Mouse (Mus musculus) CH12.LX (cell line): ENCODE measurements around the gene Trpv3. TPM values are rescaled to one million over a fixed set of nuclear protein-coding genes. Genes with fewer than 3 reads are reported as not detected.

Source experiments
- DNase-seq: peaks from one replicate; pipeline ENCODE4 v3.0.0-alpha.2; 2013; ENCODE audit errors: extremely low read depth
- H3K27ac ChIP-seq: 2 replicates; pipeline ENCODE4 v1.5.1; 2012; ENCODE audit warnings: low read depth, mild to moderate bottlenecking, control low read depth, moderate library complexity; ENCODE audit not compliant: insufficient read depth
- H3K27me3 ChIP-seq: replicated peaks from 2 replicates; pipeline ENCODE3; 2012; ENCODE audit warnings: inconsistent platforms
- H3K36me3 ChIP-seq, 2 experiments: replicated peaks in 1 of 2; 2 replicates each; pipeline versions ENCODE3 to v1.6.1; 2012; ENCODE audit warnings: inconsistent platforms in 1 of 2, low read length in 1 of 2, mild to moderate bottlenecking in 1 of 2, mixed read lengths in 1 of 2, moderate library complexity in 1 of 2; ENCODE audit not compliant: control insufficient read depth in 1 of 2, insufficient read depth in 1 of 2
- H3K4me1 ChIP-seq, 2 experiments: 2 replicates each; pipeline ENCODE4 v1.6.1; 2012; ENCODE audit warnings: inconsistent platforms in 1 of 2, moderate library complexity in 1 of 2; ENCODE audit not compliant: insufficient read depth in 2 of 2, control insufficient read depth in 1 of 2
- H3K4me2 ChIP-seq: 2 replicates; pipeline ENCODE4 v1.6.1; 2012; ENCODE audit warnings: low read depth, mild to moderate bottlenecking, control low read depth; ENCODE audit not compliant: poor library complexity, insufficient read depth, severe bottlenecking
- H3K4me3 ChIP-seq, 3 experiments: fragments of 150-350 bp in 1 of 3; sonication (generic) in 1 of 3; replicated peaks in 1 of 3; 2 replicates each; pipeline versions ENCODE3 to v1.5.1; 2011 to 2012; ENCODE audit warnings: low read depth in 2 of 3, low read length in 2 of 3, mild to moderate bottlenecking in 2 of 3, moderate library complexity in 2 of 3, control low read depth in 1 of 3, improper control_type of control experiment in 1 of 3, inconsistent platforms in 1 of 3, mixed read lengths in 1 of 3; ENCODE audit not compliant: poor library complexity in 1 of 3
- H3K79me2 ChIP-seq: replicated peaks from 2 replicates; pipeline ENCODE4 v1.6.1; 2012; ENCODE audit warnings: mild to moderate bottlenecking, moderate library complexity; ENCODE audit not compliant: control insufficient read depth, poor library complexity, insufficient read depth, severe bottlenecking; ENCODE audit errors: extremely low read depth
- H3K9ac ChIP-seq: 2 replicates; pipeline ENCODE4 v1.6.1; 2012; ENCODE audit warnings: low read depth, mild to moderate bottlenecking, control low read depth, moderate library complexity; ENCODE audit not compliant: insufficient read depth
- H3K9me3 ChIP-seq: replicated peaks from 2 replicates; pipeline ENCODE3; 2012; ENCODE audit warnings: low read length, inconsistent platforms, mixed read lengths
- BHLHE40 ChIP-seq: IDR thresholded peaks from 2 replicates; pipeline ENCODE4 v1.6.1; 2011; ENCODE audit warnings: mild to moderate bottlenecking, low read depth, low read length, improper control_type of control experiment
- CHD2 ChIP-seq: IDR thresholded peaks from 2 replicates; pipeline ENCODE4 v1.6.1; 2011; ENCODE audit warnings: low read length, improper control_type of control experiment
- EP300 ChIP-seq: IDR thresholded peaks from 2 replicates; pipeline ENCODE4 v1.6.1; 2011; ENCODE audit warnings: low read length, improper control_type of control experiment
- ETS1 ChIP-seq: conservative IDR thresholded peaks from 2 replicates; pipeline ENCODE4 v1.6.1; 2012; ENCODE audit warnings: low read depth, mild to moderate bottlenecking, inconsistent platforms, low read length, improper control_type of control experiment, moderate library complexity
- HCFC1 ChIP-seq: IDR thresholded peaks from 2 replicates; pipeline ENCODE4 v1.6.1; 2012; ENCODE audit warnings: low read depth, mild to moderate bottlenecking, inconsistent platforms, low read length, improper control_type of control experiment
- IRF4 ChIP-seq: IDR thresholded peaks from 2 replicates; pipeline ENCODE4 v1.6.1; 2014; ENCODE audit warnings: low read depth, mild to moderate bottlenecking, inconsistent platforms, low read length, improper control_type of control experiment
- JUND ChIP-seq: conservative IDR thresholded peaks from 2 replicates; pipeline ENCODE4 v1.6.1; 2011; ENCODE audit warnings: low read depth, low read length, improper control_type of control experiment
- KAT2A ChIP-seq: IDR thresholded peaks from 2 replicates; pipeline ENCODE4 v1.6.1; 2012; ENCODE audit warnings: low read length, improper control_type of control experiment, inconsistent platforms; ENCODE audit not compliant: insufficient replicate concordance
- MAFK ChIP-seq: IDR thresholded peaks from 2 replicates; pipeline ENCODE4 v1.6.1; 2011; ENCODE audit warnings: low read length, improper control_type of control experiment; ENCODE audit not compliant: insufficient replicate concordance
- MXI1 ChIP-seq: IDR thresholded peaks from 2 replicates; pipeline ENCODE4 v1.6.1; 2011; ENCODE audit warnings: mild to moderate bottlenecking, low read depth, low read length, improper control_type of control experiment
- MYC ChIP-seq: IDR thresholded peaks from 2 replicates; pipeline ENCODE4 v1.6.1; 2011; ENCODE audit warnings: low read depth, mild to moderate bottlenecking, improper control_type of control experiment, low read length
- NELFE ChIP-seq: IDR thresholded peaks from 2 replicates; pipeline ENCODE4 v1.6.1; 2011; ENCODE audit warnings: low read depth, low read length, improper control_type of control experiment
- NRF1 ChIP-seq: IDR thresholded peaks from 2 replicates; pipeline ENCODE4 v1.6.1; 2014; ENCODE audit warnings: low read depth, mild to moderate bottlenecking, inconsistent platforms, low read length, improper control_type of control experiment, moderate library complexity
- PAX5 ChIP-seq: IDR thresholded peaks from 2 replicates; pipeline ENCODE4 v1.6.1; 2012; ENCODE audit warnings: low read length, inconsistent platforms, mixed read lengths
- POLR2AphosphoS2 ChIP-seq: IDR thresholded peaks from 2 replicates; pipeline ENCODE4 v1.6.1; 2011; ENCODE audit warnings: low read depth, low read length, improper control_type of control experiment
- RAD21 ChIP-seq: IDR thresholded peaks from 2 replicates; pipeline ENCODE4 v1.6.1; 2011; ENCODE audit warnings: low read depth, mild to moderate bottlenecking, low read length, improper control_type of control experiment, moderate library complexity
- SIN3A ChIP-seq: IDR thresholded peaks from 2 replicates; pipeline ENCODE4 v1.6.1; 2012; ENCODE audit warnings: low read length, improper control_type of control experiment, inconsistent platforms
- UBTF ChIP-seq: IDR thresholded peaks from 2 replicates; pipeline ENCODE4 v1.6.1; 2012; ENCODE audit warnings: low read depth, mild to moderate bottlenecking, inconsistent platforms, low read length, improper control_type of control experiment, moderate library complexity
- USF1 ChIP-seq: IDR thresholded peaks from 2 replicates; pipeline ENCODE4 v1.6.1; 2014; ENCODE audit warnings: low read depth, mild to moderate bottlenecking, inconsistent platforms, low read length, improper control_type of control experiment
- ZC3H11A ChIP-seq: IDR thresholded peaks from 2 replicates; pipeline ENCODE4 v1.6.1; 2012; ENCODE audit warnings: low read depth, mild to moderate bottlenecking, inconsistent platforms, low read length, improper control_type of control experiment
- ZKSCAN1 ChIP-seq: IDR thresholded peaks from 2 replicates; pipeline ENCODE4 v1.6.1; 2012; ENCODE audit warnings: low read depth, inconsistent platforms, low read length, improper control_type of control experiment, borderline replicate concordance
- dilution Hi-C: fragments of 300-500 bp; cut with MboI; formaldehyde crosslinking; loops from 2 replicates; pipeline ENCODE4 v1.14.3; 2020; ENCODE audit warnings: low sequenced_read_pairs; ENCODE audit not compliant: extremely low pct_unique_long_range_greater_than_20kb, extremely low pct_ligation_motif_present
- in situ Hi-C: fragments of 300-500 bp; cut with MboI; formaldehyde crosslinking; loops from 3 replicates; pipeline ENCODE4 v1.14.3; 2019; ENCODE audit warnings: low sequenced_read_pairs, low pct_ligation_motif_present, low pct_unique_long_range_greater_than_20kb, mixed read lengths
- polyA plus RNA-seq: library from polyadenylated mRNA; unstranded; fragments of >175 nt; gene quantifications from 2 replicates; pipeline ENCODE4 v1.2.1, GENCODE M21; 2012; ENCODE audit warnings: low read depth; ENCODE audit not compliant: insufficient read length
- total RNA-seq, 2 experiments: library from RNA; depleted of rRNA; stranded (reverse); fragments of 300-350 nt in 1 of 2; fragments of >200 nt in 1 of 2; gene quantifications; 2 replicates each; pipeline ENCODE4 v1.2.3; 2012 to 2014

The Trpv3 gene
- total and polyA plus RNA-seq, 3 experiments = not detected

GRCm38 (mm10) chr11:73274821-73275220 is 7.6 kb downstream of the Trpv3 start:
- Histone ChIP-seq H3K4me2 (no peak overlapping the region), H3K9ac (no peak overlapping the region), H3K4me3 (no peak overlapping the region), H3K27me3 (peaks cover 88% of the 10 kb centered on the region), H3K27ac (no peak overlapping the region), H3K4me1 (peaks cover 3 to 4% of the 10 kb centered on the region in 2 experiments), H3K9me3 (no peaks in the 10 kb centered on the region), H3K79me2 (no peaks in the 10 kb centered on the region), H3K36me3 (no peaks in the 10 kb centered on the region)
- in situ Hi-C loops = loop anchor here (5.0 to 25.0 kb wide), 2 partner anchors 38 to 1087 kb away; partner anchors contain the start of genes Olfr411 and Olfr412
- DNase-seq = no peak
- dilution Hi-C loops = no loop called here
- no peak for TF ChIP-seq JUND
- no peak for TF ChIP-seq IRF4
- no peak for TF ChIP-seq USF1
- no peak for TF ChIP-seq NRF1
- TF ChIP-seq UBTF = no peak
- TF ChIP-seq KAT2A = no peak
- TF ChIP-seq MYC = no peak
- no peak for TF ChIP-seq MAFK
- no peak for TF ChIP-seq MXI1
- no peak for TF ChIP-seq POLR2AphosphoS2
- no peak for TF ChIP-seq ZC3H11A
- TF ChIP-seq ETS1 = no peak
- no peak for TF ChIP-seq RAD21
- no peak for TF ChIP-seq SIN3A
- TF ChIP-seq ZKSCAN1 = no peak
- TF ChIP-seq PAX5 = no peak
- no peak for TF ChIP-seq EP300

- Histone ChIP-seq H3K9me3 (no peaks in the 10 kb centered on the region), H3K79me2 (no peaks in the 10 kb centered on the region), H3K4me3 (no peak overlapping the region), H3K27me3 (peaks cover 88% of the 10 kb centered on the region), H3K4me1 (peaks cover 18 to 37% of the 10 kb centered on the region in 2 experiments), H3K36me3 (no peaks in the 10 kb centered on the region), H3K4me2 (peak overlapping the region; percentile 48), H3K9ac (no peak overlapping the region), H3K27ac (no peak overlapping the region)
- DNase-seq = peak; percentile 33
- in situ Hi-C loops = loop anchor here (10.0 to 25.0 kb wide), 2 partner anchors 146 to 1082 kb away; partner anchors contain the start of genes Haspin, Olfr411 and Olfr412
- TF ChIP-seq MAFK (no peak), NELFE (no peak), JUND (no peak), CHD2 (peak; percentile 27; the same call in 1 of the 2 replicates), NRF1 (no peak), BHLHE40 (peak; percentile 56), IRF4 (peak; percentile 55; the same call in 1 of the 2 replicates), HCFC1 (no peak)
- dilution Hi-C loops = no loop called here
Measured at GRCm38 (mm10) chr11:73280710-73281109, 13.5 kb downstream of the Trpv3 start.
